Mouse (Mus musculus): ENCODE results near the gene Pfdn6.
A peak's percentile ranks its signal among the peaks of the same experiment; 100 is the strongest.
"Not testable (repeated sequence)": the region's sequence is repeated elsewhere in the genome, so short reads cannot be mapped to it uniquely, and the experiment has no call there.

The Pfdn6 gene

DNA sequence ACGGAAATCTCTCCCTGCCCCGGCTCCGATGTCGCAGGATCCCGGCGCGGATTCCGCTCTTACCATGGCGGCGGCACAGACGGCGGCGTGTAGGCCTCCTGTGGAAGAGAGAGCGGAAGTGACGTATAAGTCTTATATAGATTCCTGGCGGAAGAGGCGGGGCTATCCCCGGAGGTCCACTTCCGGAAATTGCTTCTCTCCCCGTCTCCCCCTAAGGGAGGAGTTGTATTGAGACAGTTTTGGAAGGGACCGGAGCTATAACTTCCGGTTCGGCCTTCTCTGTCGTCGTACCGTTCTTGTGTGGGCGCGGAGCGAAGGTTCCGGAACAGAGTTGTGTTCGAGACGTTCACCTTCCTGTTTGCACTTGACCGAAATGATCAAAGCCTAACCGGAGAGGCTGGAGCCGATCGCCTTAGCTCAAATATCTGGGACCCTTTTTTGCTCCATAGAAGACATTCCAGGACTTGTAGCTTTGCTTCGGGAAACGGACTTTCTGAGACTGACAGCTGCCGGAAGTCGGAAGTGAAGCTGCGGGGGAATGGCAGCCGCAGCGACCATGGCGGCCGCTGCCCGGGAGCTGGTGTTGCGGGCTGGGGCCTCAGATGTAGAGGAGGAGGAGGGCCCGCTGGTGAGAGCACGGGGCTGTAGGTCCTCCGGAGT lies 15.5 kb upstream of the Pfdn6 start, which contains the start of the genes Vps52 and Rps18:
TSS of gene Vps52 (plus strand) at position 258 of the 660 bp plus-strand sequence.
TSS of gene Rps18 (minus strand) at position 447 of the 660 bp plus-strand sequence.
- peak; percentile 99 for DNase-seq (ENCODE audit: low read depth)

DNA sequence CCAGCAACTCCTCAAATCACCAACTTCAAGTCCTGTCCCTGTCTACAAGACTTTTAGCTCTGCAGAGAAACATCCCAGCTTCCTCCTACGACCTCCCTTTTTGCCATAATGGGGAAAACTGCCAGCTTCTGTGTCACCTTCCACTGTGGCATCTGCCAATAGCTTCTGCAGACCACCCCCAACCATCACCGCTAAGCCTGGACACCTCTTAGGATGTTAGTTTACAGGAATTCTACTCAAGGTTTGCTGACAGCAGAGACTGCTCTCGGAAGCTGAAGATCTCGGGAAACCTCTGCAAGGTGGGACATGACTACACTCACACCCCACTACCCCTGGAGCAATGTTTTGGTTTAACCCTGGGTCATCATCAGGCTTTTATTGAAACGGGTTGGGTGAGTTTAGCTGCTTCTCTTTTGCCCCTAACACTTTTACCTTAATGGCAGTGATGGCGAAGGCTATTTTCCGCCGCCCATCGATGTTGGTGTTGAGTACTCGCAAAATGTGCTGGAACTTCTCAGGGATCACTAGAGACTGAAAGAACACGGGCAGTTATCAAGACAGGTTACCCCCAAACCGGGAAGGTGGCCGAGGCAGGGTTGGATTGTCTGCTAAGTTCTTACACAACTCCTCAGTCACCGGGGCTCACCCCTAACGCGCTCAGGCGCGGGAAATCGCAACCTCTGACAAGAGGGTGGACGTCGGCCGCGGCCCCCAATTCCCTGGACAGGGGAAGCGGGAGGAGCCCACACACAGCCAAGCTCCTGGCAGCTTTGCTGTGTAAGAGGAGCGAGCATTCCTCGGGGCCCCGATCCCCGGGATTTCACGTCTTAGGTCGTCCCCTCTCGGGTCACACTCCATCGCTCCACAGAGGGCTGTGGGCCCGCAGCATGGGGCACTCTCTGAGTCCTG lies 14.8 kb upstream of the Pfdn6 start:
- DNase-seq (ENCODE audit: low read depth) = no peak

GRCm38 (mm10) chr17:33953961-33954565 lies 13.9 kb upstream of the Pfdn6 start:
- no peak for DNase-seq (ENCODE audit: low read depth)

- no peak for DNase-seq (ENCODE audit: low read depth)
These were observed 13.2 kb upstream of the Pfdn6 start for GRCm38 (mm10) chr17:33953310-33953709.

DNA sequence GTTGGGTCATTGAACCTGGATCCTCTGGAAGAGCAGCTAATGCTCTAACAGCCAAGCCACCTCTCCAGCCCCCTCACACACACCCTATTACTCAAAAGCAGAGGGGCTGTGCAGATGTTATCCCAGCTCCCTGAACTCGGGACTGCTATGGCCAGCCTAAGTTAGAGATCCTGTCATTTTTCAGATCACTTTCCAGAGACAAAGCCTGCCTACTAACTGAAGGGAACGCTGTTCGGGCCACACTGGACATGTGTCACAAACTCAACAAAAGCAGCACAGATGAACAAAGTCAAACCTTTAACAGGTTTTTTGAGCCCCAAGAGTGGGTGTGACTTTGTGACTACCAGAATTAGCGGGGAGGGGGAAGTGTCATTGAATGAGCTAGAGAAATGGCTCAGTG lies 12.7 kb upstream of the Pfdn6 start:
- DNase-seq (ENCODE audit: low read depth) = no peak

DNA sequence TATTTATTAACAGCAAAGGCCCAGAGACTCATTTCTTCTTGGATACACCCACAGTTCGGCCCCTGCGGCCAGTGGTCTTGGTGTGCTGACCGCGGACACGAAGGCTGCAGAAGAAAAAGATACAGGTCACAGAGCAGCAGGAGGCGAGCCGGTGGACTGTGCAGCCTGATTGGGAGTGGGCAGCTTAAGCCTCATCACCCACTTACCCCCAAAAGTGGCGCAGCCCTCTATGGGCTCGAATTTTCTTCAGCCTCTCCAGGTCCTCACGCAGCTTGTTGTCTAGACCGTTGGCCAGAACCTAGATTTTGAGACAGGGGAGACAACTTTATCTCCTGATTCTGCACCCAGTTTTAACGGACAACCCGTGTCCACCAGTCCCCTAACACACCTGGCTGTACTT lies 11.9 kb upstream of the Pfdn6 start:
- not testable (repeated sequence) for DNase-seq (ENCODE audit: low read depth)

- DNase-seq (ENCODE audit: low read depth) = peak; percentile 50
These were observed 11.1 kb upstream of the Pfdn6 start, which contains the start of gene B3galt4 for GRCm38 (mm10) chr17:33951021-33951946. B3galt4 (minus strand) TSS chr17:33951488.

DNA sequence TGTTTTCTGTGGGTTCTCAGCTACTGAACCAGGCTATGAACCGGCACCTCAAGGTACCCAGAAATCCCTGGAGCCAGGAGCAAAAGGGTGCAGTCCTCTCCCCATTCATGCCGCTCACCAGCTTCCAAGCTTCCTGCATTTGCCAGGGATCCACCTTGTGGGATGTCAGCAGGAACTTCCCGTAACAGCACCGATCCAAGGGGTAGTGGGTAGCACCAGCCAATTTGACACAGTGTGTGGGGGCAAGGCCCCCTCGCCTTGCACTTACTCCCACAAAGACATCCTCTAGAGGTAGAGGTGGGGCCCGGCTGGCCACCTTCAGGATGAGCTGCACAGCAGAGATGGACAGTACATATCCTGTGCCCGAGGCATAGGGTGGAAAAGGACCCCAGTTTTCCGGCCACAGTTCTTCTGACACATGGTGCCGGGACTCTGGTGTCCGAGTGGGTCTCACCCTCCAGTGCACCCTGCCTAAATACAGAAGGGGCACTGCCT lies 10.0 kb upstream of the Pfdn6 start:
- DNase-seq (ENCODE audit: low read depth) = no peak

DNA sequence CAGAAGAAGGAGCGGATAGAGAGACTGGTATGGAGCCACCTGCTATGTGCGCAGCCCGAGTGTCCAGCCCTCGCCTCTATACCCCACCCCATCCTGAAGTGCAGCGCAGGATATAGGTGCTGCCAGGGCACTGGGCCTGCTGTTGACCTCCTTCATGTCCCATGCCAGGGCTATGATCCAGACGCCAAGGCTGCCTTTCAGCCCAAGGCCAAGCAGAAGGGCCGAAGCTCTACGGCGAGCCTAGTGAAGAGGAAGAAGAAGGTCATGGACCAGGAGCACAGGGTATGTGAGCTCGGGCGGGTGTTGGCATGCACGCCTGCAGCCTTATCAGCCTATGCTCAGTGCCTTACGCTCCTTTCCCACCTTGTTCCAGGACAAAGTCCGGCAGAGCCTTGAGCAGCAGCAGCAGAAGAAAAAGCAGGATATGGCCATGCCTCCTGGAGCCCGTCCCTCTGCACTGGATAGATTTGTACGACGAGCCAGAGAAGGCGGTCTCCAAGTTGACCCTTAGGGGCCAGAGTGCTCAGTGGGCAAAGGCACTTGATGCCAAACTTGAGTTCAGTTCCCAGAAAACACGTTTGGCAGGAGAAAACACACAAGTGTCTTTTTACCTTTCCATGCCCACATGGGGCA lies 8.9 kb upstream of the Pfdn6 start:
- no peak for DNase-seq (ENCODE audit: low read depth)

DNA sequence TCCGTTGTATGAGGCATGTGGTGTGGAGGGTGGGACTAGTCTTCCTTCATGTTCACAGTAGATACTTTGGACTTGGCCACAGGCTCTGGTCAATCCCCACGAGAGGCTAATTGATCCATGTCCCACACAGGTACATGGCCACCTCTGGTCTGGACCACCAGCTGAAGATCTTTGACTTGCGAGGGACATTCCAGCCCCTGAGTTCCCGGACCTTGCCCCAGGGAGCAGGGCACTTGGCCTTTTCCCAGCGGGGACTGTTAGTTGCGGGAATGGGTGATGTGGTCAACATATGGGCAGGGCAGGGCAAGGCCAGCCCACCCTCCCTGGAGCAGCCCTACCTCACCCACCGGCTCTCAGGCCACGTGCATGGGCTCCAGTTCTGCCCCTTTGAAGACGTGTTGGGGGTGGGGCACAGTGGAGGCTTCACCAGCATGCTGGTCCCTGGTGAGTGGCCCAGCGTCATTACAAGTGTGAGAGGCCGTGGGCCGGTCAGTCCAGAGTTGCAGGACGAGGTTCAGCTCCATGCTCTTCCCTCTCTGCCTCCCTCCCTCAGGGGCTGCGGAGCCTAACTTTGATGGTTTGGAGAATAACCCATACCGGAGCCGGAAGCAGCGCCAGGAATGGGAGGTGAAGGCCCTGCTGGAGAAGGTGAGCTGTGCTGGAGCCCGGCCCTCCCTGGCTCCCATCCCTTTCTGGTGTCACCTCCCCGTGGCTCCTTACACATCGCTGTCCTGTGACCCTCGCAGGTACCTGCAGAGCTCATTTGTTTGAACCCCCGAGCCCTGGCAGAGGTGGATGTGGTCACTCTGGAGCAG lies 8.2 kb upstream of the Pfdn6 start:
- DNase-seq (ENCODE audit: low read depth) = no peak

- DNase-seq (ENCODE audit: low read depth) = peak; percentile 71
These were observed 7.4 kb upstream of the Pfdn6 start for GRCm38 (mm10) chr17:33947430-33948089.

- no peak for DNase-seq (ENCODE audit: low read depth)
These were observed 3.3 kb upstream of the Pfdn6 start for GRCm38 (mm10) chr17:33943454-33943853.

GRCm38 (mm10) chr17:33941381-33941780 lies 1.2 kb upstream of the Pfdn6 start:
- DNase-seq (ENCODE audit: low read depth) = no peak

- DNase-seq (ENCODE audit: low read depth) = peak; percentile 44
These were observed 838 bp upstream of the Pfdn6 start for GRCm38 (mm10) chr17:33940981-33941380.

GRCm38 (mm10) chr17:33938783-33939182 lies 1.4 kb downstream of the Pfdn6 start:
- no peak for DNase-seq (ENCODE audit: low read depth)

- DNase-seq (ENCODE audit: low read depth) = no peak
These were observed 3.1 kb downstream of the Pfdn6 start for GRCm38 (mm10) chr17:33936993-33937392.

DNA sequence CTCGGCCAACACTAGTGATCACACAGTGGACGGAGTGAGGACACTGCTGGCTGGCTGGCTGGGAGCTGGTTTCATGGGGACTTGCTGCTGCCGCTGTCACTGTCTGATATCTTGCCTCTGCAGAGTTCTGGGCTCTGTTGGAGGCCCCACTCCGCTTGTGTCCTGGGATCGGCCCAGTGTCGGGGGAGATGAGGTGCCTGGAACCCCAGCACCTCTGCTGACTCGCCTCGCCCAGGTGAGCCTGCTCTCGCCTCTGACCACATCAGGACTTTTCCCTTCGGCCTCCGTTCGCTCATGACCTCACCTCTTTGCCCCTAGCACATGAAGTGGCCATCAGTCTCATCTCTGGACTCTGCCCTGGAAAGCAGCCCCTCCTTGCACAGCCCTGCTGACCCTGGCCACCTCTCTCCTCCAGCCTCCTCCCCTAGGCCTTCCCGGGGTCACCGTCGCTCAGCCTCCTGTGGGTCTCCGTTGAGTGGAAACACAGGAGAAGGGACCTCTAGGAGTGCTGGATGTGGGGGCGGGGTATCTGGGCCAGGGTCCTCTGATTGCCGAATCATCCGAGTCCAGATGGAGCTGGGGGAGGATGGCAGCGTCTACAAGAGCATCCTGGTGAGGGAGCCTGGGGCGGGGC lies 4.6 kb downstream of the Pfdn6 start:
- no peak for DNase-seq (ENCODE audit: low read depth)

DNA sequence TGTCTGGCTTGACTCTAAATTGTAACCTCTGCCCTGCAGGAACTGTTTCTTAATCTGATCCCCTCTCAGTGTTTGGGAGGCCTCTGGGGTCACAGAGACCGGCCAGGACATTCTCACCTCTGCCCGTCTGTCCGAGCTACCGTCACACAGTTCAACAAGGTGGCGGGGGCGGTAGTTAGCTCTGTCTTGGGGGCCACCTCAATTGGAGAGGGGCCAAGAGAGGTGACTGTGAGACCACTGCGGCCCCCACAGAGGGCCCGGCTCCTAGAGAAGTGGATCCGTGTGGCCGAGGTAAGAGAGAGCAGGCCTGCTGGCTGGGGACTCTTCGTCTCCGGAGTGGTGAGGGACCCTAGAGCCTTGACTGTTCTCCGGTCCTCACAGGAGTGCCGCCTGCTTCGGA lies 7.2 kb downstream of the Pfdn6 start:
- DNase-seq (ENCODE audit: low read depth) = no peak

DNA sequence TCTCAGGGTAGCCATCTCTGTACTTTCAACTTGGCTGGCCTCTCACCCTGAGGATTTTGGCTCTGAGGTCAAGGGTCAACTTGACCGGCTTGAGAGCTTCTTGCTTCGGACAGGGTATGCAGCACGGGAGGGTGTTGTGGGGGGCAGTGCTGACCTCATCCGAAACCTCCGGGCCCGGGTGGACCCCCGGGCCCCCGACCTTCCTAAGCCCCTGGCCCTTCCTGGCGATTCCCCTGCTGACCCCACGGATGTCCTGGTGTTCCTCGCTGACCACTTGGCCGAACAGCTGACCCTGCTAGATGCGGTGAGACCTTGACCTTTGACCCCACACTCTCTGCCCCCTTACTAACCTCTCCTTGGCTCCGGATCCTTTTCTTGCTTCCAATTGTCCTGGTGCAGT lies 7.7 kb downstream of the Pfdn6 start:
- DNase-seq (ENCODE audit: low read depth) = no peak

Data from 416B (cell line).